Mouse (Mus musculus): Measurements from ENCODE around the gene Aldoart1.

The Aldoart1 gene

DNA sequence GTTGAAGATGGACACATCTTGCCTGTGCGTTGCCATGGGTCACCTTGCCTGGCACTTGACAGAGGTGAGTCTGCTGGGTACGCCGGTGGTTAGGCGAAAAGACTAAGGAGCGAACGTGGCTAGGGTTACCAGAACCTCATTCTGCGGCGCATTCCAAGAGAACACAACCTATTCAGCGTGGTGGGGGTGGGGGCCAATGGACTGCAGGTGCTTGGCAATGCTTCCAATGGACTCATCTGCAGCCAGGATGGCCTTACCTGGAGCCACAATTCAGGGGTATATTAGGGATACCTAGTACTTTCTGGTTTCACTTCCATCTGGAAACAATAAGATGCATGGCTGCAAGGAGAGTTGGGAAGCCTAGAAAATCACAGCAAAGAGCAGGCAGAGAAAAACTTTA is at the start of gene Aldoart1:
TSS of gene Aldoart1 (minus strand) at position 101 of the 400 bp plus-strand sequence.
- no peak for DNase-seq (ENCODE audit: low spot score in 2 of 2)

DNA sequence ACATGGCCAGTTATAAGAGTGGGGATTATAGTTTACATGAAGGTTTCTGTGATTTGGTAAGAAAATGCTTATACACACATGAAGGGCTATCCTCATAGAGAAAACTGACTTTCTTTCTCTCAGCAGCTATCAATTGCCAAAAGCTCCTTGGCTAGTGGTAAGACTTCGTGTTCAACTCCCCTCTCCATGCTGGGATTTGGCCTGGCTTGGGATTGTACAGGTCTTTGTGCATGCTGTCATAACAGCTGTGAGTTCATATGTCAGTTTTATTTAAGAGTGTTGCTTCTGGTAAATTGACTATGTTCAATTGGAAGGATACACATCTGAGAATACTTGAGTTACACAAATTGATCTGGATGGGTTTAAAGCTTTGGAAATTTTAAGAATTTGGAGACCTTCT is 49.1 kb upstream of the Aldoart1 start:
- no peak for DNase-seq (ENCODE audit: low spot score in 2 of 2)

DNA sequence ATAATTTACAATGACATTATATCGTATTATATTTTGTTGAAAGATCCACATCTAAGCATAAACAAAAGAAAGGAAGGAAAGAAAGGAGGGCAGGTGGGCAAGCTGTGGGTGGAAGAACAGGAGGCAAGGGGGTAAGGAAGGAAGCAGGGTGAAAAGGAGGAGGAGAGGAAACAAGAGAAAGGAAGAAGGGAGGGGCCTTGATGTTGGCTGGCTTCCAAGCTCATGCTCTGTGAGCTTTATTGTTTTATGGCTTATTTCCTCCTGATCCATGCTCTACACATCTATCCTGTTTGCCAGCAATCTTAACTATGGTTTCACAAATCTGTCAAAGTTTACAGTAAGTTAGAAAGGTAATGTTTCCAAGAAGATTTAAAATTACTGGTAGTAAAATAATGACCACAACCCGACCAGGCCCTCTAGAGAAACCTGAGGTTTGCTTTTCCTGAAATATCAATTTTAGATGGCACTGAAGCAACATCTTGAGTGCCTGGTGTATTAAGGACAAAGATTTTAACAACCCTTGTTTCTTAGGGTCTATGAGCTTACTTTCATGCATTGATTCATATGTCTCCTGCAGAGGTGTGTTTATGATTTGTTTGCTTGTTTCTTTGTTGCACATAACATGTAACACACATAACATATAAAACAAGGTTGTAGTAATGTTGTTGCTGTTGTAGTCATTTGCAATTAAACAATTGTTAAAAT is 13.1 kb upstream of the Aldoart1 start:
- no peak for DNase-seq (ENCODE audit: low spot score in 2 of 2)

DNA sequence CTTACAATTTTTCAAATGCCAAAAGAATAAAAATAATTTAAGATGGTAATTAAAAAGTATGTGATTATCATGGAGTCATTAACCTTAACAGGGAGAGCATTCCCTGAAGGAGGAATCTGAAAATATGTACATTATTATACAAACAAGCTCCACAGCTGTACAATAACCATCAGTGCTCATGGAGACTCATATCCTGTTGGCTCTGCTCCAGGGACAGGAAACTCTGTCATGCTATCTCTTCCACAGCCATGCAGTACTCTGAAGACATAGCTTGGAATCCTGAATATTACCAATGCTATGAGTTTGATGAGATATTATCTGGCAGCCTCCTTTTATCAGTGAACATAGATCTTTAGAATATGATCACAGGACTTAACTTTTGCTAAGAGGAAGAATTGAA is 8.2 kb downstream of the Aldoart1 start:
- DNase-seq (ENCODE audit: low spot score in 2 of 2): no peak

DNA sequence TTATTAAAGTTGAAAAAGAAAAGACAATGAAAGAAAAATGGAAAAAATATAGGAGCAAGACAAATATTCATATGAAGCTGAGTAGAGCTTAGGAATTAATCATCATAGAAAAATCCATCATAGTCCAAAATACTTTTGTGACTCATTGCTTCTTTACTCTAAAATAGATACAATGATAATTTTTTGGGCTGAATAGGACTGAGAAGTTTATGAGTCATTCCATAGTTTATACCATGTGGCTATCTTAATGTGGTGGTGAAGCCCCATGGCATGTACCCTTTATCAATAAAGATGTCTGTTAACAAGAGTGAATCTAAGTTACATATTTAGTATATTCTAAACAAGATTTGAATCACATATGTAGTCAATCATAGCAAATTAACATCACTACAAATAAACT is 9.4 kb downstream of the Aldoart1 start:
- no peak for DNase-seq (ENCODE audit: low spot score in 2 of 2)

DNA sequence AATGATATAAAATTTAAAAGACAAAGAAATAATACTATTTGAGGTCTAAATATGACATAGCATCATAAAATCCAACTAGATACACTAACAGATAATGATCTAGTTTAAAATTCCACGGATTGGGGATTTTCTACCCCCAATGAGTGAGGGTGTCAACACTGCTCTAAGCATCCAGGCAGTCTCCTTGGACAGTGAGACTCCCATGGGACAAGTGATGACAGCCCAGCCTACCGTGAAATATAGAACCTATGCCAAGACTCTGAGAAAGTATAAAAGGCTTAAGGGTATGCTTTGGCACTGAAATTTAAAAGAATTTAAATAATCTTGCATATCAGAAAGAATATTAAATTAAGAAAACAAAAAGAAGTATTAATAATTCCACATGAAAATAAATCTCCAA is 16.0 kb downstream of the Aldoart1 start:
- DNase-seq (ENCODE audit: low spot score in 2 of 2): no peak

DNA sequence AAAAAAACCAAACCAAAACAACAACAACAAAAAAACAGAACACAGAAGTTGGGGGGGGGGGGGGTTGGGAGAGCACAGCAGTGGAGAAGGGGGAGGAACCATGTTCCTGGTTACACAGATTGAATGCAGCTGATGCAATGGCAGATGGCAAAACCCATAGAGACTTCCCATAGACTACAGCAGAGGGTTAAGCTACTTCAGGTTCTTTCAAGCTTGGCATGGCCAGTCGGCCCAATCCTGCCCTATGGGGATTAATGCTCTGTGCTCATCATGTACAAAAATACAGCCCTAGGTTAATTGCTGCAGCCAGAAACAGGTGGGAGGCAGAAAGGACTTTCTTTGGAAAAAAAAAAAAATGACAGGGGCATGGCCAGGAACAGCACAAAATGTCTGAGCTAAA is 17.0 kb downstream of the Aldoart1 start:
- no peak for DNase-seq (ENCODE audit: low spot score in 2 of 2)

DNA sequence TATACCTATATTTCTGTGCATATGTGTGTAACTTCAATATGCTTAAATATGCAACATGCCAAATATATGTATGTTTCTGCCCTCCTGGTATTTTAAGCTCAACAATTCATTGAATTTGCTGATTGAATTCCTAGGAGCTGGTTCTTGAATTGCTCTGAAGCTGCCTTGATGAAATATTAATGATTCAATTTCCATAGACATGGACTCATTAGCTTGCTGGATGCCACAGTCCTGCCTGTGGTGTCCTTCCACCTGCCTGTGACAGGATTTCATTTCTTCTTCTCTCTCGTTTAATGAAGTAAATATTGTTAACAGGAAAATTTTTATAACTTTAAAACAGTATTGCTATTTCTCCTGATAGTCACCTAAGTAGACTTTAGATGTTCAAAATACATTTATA is 51.6 kb downstream of the Aldoart1 start:
- DNase-seq (ENCODE audit: low spot score in 2 of 2): no peak

Data from urinary bladder, postnatal 36 days (tissue).